Mouse (Mus musculus): ENCODE data around the gene Klf5. TPM values are rescaled to one million over a fixed set of nuclear protein-coding genes. Genes with fewer than 3 reads are reported as not detected.

Gene Klf5
- total RNA-seq, 4 experiments from 2014 or later: 10.1 to 12.2 (median 11.3) TPM

Other genes starting within 250 kb of the Klf5 start
- 10 to 100 TPM; 13.3 to 17.2 (median 14.5) TPM for gene Pibf1, start 199.3 kb upstream of the Klf5 start, total RNA-seq (2022)
- gene Dis3, start 198.9 kb upstream of the Klf5 start, total RNA-seq (2022): 10 to 100 TPM; 16.4 to 24.8 (median 18.4) TPM